Mouse (Mus musculus) liver (tissue): ENCODE data around the gene Atp1b3.
A peak's percentile ranks its signal among the peaks of the same experiment; 100 is the strongest.
"Not testable (repeated sequence)": the region's sequence is repeated elsewhere in the genome, so short reads cannot be mapped to it uniquely, and the experiment has no call there.

Source experiments
- DNase-seq: peaks from one replicate; pipeline ENCODE4 v3.0.0-alpha.2; 2020; ENCODE audit warnings: mixed read lengths

Atp1b3 gene

GRCm38 (mm10) chr9:96363581-96364140, 581 bp downstream of the Atp1b3 start:
- DNase-seq, result peak; percentile 81

DNA sequence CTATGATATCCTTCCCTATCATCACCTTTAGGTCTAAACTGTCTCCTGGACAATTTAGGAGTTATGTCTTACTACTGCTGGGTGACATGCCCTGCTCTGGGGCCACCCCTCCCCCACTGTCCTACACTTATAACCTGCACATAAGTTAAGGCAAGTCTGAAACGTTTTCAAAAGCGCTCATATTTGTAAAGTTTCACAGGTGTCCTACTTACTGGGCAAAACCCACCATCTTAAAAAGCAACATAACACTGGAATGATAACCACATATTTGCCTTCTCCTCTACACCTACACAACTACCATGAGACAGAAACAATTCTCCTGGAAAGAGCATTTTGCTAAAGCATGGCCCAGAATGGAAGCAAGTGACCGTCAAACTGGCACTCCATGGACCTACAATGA, 4.2 kb downstream of the Atp1b3 start:
- no peak for DNase-seq

- DNase-seq, result peak; percentile 46
These were observed 10.4 kb downstream of the Atp1b3 start for GRCm38 (mm10) chr9:96353799-96354198.

DNA sequence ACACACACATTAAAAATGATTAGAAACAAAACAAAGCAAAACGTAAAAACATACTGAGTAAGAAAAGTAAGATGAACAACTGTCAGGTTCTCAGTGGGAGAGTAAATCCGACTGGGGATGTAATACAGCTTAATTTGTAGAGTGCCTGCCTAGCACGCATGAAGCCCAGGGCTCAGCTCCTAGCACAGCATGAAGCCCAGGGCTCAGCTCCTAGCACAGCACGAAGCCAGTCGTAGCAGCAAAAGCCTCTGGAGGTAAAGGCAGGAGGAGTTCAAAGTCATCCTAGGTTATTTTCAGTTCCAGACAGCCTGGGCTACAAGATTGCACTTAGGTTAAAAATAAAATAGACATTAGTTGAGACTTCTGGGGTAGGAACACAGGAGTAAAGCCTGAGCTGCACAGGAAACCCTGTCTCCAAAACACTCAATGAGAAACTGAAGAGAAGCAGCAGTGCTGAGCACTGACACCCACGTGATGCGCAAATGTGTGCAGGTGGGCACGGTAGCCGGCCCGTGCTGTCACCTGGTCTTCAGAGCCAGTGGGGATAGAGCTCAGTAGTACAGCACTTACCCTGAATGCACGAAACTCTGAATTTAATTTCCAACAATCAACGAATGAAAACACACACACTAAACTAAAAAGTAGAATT, 11.0 kb downstream of the Atp1b3 start:
- no peak for DNase-seq

DNA sequence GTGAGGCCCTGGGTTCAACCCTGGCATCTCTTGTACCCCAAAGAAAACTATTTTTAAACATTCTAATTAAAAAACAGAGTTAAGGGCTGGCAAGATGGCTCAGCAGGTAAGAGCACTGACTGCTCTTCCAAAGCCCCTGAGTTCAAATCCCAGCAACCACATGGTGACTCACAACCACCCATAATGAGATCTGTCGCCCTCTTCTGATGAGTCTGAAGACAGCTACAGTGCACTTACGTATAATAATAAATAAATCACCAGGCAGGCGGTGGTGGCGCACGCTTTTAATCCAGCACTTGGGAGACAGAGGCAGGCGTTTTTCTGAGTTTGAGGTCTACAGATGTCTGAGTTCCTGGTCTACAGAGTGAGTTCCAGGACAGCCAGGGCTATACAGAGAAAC, 12.5 kb downstream of the Atp1b3 start:
- not testable (repeated sequence) for DNase-seq

DNA sequence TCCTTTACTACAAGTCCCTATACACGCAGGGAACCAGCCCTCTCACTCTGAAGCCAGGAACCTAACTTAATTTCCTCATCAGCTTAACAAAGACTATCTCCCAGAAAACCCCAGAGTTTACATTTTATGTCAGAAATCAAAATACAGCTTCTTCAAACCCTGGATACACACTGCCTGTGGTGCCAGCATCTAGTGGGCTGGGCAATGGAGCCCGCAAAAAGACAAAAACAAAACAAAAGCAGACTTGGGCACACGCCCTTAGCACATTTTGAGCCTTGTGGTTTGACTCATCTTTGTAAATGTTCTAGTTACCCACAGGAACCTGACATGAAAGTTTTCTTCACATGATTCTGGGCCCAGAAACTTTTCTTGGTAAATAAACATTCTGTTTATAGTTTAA, 13.8 kb downstream of the Atp1b3 start:
- no peak for DNase-seq

DNA sequence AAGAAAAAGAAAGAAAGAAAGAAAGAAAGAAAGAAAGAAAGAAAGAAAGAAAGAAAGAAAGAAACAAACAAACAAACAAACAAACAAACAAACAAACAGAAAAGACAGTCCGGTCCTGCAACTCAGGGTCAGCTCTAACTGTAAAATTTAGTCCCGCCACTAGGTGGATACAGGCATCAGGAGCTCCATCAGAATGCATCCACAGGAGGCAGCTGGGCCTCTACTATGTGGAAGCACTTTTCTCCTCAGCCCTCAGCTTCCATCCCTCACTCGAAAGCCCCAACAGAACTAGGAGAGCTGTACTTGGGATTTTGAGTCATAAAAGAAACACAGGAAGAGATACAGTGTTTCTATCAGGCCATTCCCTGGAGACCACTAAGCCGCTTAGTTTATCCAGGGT, 14.2 kb downstream of the Atp1b3 start:
- peak; percentile 50 for DNase-seq

GRCm38 (mm10) chr9:96348885-96349284, 15.4 kb downstream of the Atp1b3 start:
- no peak for DNase-seq

GRCm38 (mm10) chr9:96345750-96346149, 18.5 kb downstream of the Atp1b3 start:
- DNase-seq, result no peak

GRCm38 (mm10) chr9:96331146-96331545, 33.1 kb downstream of the Atp1b3 start:
- DNase-seq, result no peak

DNA sequence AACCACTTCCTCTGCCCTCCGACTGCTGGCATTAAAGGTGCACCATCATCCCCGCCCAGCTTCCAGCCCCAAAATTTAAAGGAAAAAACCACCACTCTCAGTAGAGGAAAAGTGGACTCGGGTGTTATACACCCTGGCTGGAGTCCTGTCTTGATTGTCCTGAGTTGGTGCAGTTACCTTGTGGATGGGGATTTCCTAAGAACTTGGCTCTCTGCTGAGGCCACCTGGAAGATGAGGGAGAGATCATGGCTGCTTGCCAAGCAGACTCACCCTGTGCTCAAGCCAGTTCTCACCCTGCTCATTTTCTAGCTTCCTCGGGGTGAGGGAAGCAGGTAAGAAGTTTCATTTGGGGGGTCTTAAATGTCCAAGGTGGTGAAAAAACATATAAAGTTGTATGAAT, 36.0 kb downstream of the Atp1b3 start:
- no peak for DNase-seq

DNA sequence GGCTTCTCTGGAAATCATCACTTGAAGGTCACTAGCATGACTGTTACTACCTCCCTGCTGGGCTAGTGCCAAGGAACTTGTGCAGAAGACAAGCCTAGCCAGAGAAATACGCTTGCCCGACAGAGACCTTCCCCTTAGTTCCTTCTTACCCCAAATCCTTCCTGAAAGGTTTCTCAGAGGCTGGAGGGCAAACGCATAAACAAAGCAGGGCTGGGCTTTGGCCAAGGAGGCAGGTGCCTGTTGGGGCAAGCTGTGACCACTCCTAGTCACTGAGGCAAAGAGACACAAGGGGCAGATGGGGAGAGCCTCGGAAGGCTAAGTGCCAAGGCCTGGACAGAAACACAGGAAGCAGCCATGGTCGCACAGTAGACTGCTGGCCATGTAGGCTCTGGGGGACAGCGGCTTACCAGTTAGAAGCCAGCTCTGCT, 37.7 kb downstream of the Atp1b3 start:
- DNase-seq, result no peak

GRCm38 (mm10) chr9:96324502-96324901, 39.7 kb downstream of the Atp1b3 start:
- DNase-seq, result no peak

DNA sequence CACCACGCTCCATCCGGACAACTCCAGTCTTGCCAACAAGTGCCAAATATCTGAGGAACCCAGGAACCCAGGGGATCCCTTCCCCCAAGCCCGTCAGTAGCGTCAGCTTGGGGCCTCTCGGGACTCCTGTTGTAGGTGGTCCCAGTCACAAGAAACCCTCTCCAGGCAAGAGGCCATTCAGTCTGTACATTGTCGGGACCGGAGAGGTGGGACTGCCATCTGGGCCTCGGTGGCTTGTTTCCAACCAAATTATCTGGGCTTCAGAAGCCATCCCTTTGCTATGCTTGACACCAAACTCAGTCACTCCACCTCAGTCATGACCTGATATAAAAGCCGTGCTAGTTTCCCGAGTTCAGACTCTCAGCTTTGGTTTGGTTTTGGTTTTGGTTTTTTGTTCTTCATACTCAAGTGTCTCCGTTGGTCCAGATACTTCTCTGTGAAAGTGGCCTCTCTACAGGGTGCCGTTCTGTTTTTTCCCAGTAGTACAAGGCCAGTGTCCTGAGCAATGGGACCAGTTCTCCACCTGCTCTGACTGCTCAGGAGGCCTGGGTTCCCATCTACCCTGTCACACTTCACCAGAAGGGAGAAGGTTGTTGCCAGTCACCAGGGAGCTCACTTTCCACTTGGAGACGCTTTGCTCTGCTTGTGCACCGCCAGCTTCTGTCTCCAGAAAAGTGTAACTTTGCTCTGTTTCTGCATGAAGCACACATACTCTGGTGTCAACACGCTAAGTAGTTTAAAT, 41.7 kb downstream of the Atp1b3 start:
- DNase-seq, result no peak

DNA sequence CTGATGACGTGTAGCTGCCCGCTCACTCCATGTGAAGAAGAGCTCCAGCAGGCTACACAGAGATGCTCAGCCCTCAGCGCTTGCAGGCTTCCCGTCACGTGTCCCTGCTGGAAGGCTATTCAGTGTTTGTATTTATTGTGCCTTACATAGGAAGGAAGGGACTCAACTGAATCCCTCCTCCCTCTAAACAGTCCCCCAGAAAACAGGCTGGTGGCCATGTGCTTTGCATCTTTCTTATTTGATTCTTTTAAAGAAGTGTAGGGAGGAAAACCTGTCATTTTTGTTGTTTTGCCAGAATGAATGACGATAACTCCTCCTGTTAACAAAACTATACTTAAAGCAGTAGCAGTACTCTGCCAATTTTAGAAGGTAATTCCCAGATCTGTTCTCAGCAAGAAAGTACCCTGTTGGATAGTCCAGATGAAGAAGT, 43.7 kb downstream of the Atp1b3 start:
- no peak for DNase-seq

GRCm38 (mm10) chr9:96319333-96319732, 44.9 kb downstream of the Atp1b3 start:
- DNase-seq, result no peak

DNA sequence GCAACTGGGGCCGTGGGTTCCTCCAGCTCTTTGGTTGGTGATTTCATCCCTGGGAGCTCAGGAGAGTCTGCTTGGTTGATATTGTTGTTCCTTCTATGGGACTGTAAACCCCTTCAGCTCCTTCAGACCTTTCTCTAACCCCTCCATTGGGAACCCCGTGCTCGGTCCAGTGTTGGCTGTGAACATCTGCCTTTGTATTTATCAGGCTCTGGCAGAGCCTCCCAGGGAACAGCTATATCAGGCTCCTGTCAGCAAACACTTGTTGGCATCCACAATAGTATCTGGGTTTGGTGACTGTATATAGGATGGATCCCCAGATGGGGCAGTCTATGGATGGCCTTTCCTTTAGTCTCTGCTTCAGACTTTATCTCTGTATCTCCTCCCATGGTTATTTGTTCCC, 52.2 kb downstream of the Atp1b3 start:
- DNase-seq, result no peak

- DNase-seq, result no peak
These were observed 55.4 kb downstream of the Atp1b3 start for GRCm38 (mm10) chr9:96308816-96309215.

- no peak for DNase-seq
These were observed 64.8 kb downstream of the Atp1b3 start for GRCm38 (mm10) chr9:96299324-96300008.

GRCm38 (mm10) chr9:96292144-96292543, 72.1 kb downstream of the Atp1b3 start:
- DNase-seq, result no peak

DNA sequence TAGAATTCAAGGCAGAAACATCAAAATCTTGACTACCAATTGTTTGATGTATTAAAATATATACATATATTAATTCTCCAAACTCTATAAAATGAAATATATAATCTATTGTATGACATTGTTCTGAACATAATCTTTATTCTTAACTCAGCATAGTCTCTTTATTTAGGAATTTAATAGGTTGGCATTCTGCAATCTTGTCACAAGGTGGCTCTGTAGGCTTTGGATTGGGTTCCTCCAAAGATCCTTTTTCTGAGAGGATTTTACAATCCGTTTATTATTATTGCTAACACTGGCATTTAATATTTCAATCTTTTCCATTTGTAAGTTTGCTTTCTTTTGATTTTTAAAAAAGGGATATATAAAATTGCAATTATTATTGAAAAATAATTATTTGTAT, 79.3 kb downstream of the Atp1b3 start:
- DNase-seq, result no peak
